Mouse (Mus musculus) heart, embryonic 11.5 days (tissue): ENCODE measurements at regions not wholly inside any gene's neighbourhood (a gene's known extent, or its start where the extent isn't known, plus 50 kb on each side); places are given as distances from the start of the nearest gene placed in this dataset.

ENCODE experiments used
- ATAC-seq: fragments of 200-750 bp; cut with Nextera tagmentation; replicated peaks from 2 replicates; pipeline ENCODE4 v1.8.0; 2017; ENCODE audit warnings: moderate library complexity; ENCODE audit not compliant: insufficient number of reproducible peaks, low FRiP score, low TSS enrichment
- H3K27ac ChIP-seq: fragments of 300-500 bp; sonication (generic); 2 replicates; pipeline ENCODE4 v1.5.1; 2014; ENCODE audit warnings: mild to moderate bottlenecking, low read depth, low read length
- H3K27me3 ChIP-seq: fragments of 300-500 bp; sonication (generic); 2 replicates; pipeline ENCODE4 v1.6.1; 2014; ENCODE audit warnings: mild to moderate bottlenecking, low read length, mixed read lengths; ENCODE audit not compliant: control insufficient read depth, insufficient read depth
- H3K36me3 ChIP-seq: fragments of 300-500 bp; sonication (generic); 2 replicates; pipeline ENCODE4 v1.6.1; 2014; ENCODE audit warnings: mild to moderate bottlenecking, low read length, moderate library complexity, mixed read lengths; ENCODE audit not compliant: control insufficient read depth, insufficient read depth
- H3K4me1 ChIP-seq: fragments of 300-500 bp; sonication (generic); 2 replicates; pipeline ENCODE4 v1.6.1; 2014; ENCODE audit warnings: low read length; ENCODE audit not compliant: control insufficient read depth, insufficient read depth
- H3K4me2 ChIP-seq: fragments of 300-500 bp; sonication (generic); 2 replicates; pipeline ENCODE4 v1.6.1; 2014; ENCODE audit warnings: mild to moderate bottlenecking, moderate library complexity
- H3K4me3 ChIP-seq: fragments of 300-500 bp; sonication (generic); 2 replicates; pipeline ENCODE4 v1.5.1; 2014; ENCODE audit warnings: low read depth, low read length
- H3K9ac ChIP-seq: fragments of 300-500 bp; sonication (generic); 2 replicates; pipeline ENCODE4 v1.6.1; 2014; ENCODE audit warnings: mild to moderate bottlenecking, low read depth, low read length, moderate library complexity
- H3K9me3 ChIP-seq: fragments of 300-500 bp; sonication (generic); replicated peaks from 2 replicates; pipeline ENCODE4 v1.6.1; 2016; ENCODE audit warnings: low read length; ENCODE audit not compliant: control insufficient read depth
- WGBS: fragments of 180-500 bp; shearing (Covaris S2); extraction: QIAGEN DNeasy Blood & Tissue Kit; methylation state at CpG from one replicate; pipeline ENCODE4 v1.1.7; 2014; ENCODE audit not compliant: insufficient replicate concordance; 5-methylcytosine and 5-hydroxymethylcytosine counted together

- H3K4me2 ChIP-seq, result no peak overlapping the region
- H3K4me1 ChIP-seq, result no peaks in the 10 kb centered on the region
- no peak overlapping the region for H3K27ac ChIP-seq
- H3K36me3 ChIP-seq, result no peaks in the 10 kb centered on the region
- H3K9me3 ChIP-seq, result no peaks in the 10 kb centered on the region
- no peak overlapping the region for H3K4me3 ChIP-seq
- WGBS, result 65% methylated on average over 5 of the region's 5 CpGs
- no peaks in the 10 kb centered on the region for H3K27me3 ChIP-seq
- H3K9ac ChIP-seq, result no peak overlapping the region
- ATAC-seq, result no peak
Measured at GRCm38 (mm10) chr4:105656071-105656655, 133.5 kb upstream of the Gm12728 start.

- Histone ChIP-seq H3K4me3 (no peak overlapping the region), H3K9me3 (no peaks in the 10 kb centered on the region), H3K4me1 (no peaks in the 10 kb centered on the region), H3K9ac (no peak overlapping the region), H3K27me3 (no peaks in the 10 kb centered on the region), H3K36me3 (no peaks in the 10 kb centered on the region), H3K4me2 (no peak overlapping the region), H3K27ac (no peak overlapping the region)
- no peak for ATAC-seq
- WGBS, result 64% methylated on average over 3 of the region's 3 CpGs
Measured at GRCm38 (mm10) chr4:105658581-105658980, 131.1 kb upstream of the Gm12728 start.

- WGBS, result 65% methylated on average over 1 of the region's 1 CpGs
- Histone ChIP-seq H3K36me3 (no peaks in the 10 kb centered on the region), H3K9ac (no peak overlapping the region), H3K4me1 (no peaks in the 10 kb centered on the region), H3K27ac (no peak overlapping the region), H3K27me3 (no peaks in the 10 kb centered on the region), H3K9me3 (no peaks in the 10 kb centered on the region), H3K4me3 (no peak overlapping the region), H3K4me2 (no peak overlapping the region)
- no peak for ATAC-seq
Measured at GRCm38 (mm10) chr4:105676690-105677089, 113.0 kb upstream of the Gm12728 start.

- Histone ChIP-seq H3K4me3 (no peak overlapping the region), H3K4me2 (no peak overlapping the region), H3K36me3 (no peaks in the 10 kb centered on the region), H3K27me3 (no peaks in the 10 kb centered on the region), H3K27ac (no peak overlapping the region), H3K9me3 (no peaks in the 10 kb centered on the region), H3K9ac (no peak overlapping the region), H3K4me1 (no peaks in the 10 kb centered on the region)
- WGBS, result 27% methylated on average over 3 of the region's 3 CpGs
- ATAC-seq, result no peak
Measured at GRCm38 (mm10) chr4:105690716-105691115, 99.0 kb upstream of the Gm12728 start.

- Histone ChIP-seq H3K4me2 (no peak overlapping the region), H3K4me1 (no peaks in the 10 kb centered on the region), H3K36me3 (no peaks in the 10 kb centered on the region), H3K4me3 (no peak overlapping the region), H3K27ac (no peak overlapping the region), H3K9ac (no peak overlapping the region), H3K9me3 (no peaks in the 10 kb centered on the region), H3K27me3 (no peaks in the 10 kb centered on the region)
- WGBS, result 83% methylated on average over 4 of the region's 4 CpGs
- no peak for ATAC-seq
Measured at GRCm38 (mm10) chr4:105692380-105692779, 97.3 kb upstream of the Gm12728 start.

- WGBS, result 75% methylated on average over 2 of the region's 2 CpGs
- H3K36me3 ChIP-seq, result no peaks in the 10 kb centered on the region
- no peak overlapping the region for H3K27ac ChIP-seq
Measured at GRCm38 (mm10) chr4:105695895-105696294, 93.8 kb upstream of the Gm12728 start.

GRCm38 (mm10) chr4:105697123-105697522 lies 92.5 kb upstream of the Gm12728 start:
- H3K9ac ChIP-seq, result no peak overlapping the region
- ATAC-seq, result no peak

More at GRCm38 (mm10) chr4:105695895-105696294, 93.8 kb upstream of the Gm12728 start:
- Histone ChIP-seq H3K27me3 (no peaks in the 10 kb centered on the region), H3K9me3 (no peaks in the 10 kb centered on the region), H3K4me2 (no peak overlapping the region), H3K4me3 (no peak overlapping the region), H3K4me1 (no peaks in the 10 kb centered on the region), H3K9ac (no peak overlapping the region)
- ATAC-seq, result no peak

GRCm38 (mm10) chr4:105702036-105702435 lies 87.6 kb upstream of the Gm12728 start:
- H3K4me3 ChIP-seq, result no peak overlapping the region
- WGBS, result 65% methylated on average over 3 of the region's 3 CpGs

More at GRCm38 (mm10) chr4:105697123-105697522, 92.5 kb upstream of the Gm12728 start:
- H3K27me3 ChIP-seq, result no peaks in the 10 kb centered on the region
- H3K4me3 ChIP-seq, result no peak overlapping the region
- no peak overlapping the region for H3K4me2 ChIP-seq
- H3K4me1 ChIP-seq, result no peaks in the 10 kb centered on the region
- 83% methylated on average over 4 of the region's 4 CpGs for WGBS
- no peaks in the 10 kb centered on the region for H3K9me3 ChIP-seq
- no peaks in the 10 kb centered on the region for H3K36me3 ChIP-seq
- no peak overlapping the region for H3K27ac ChIP-seq

GRCm38 (mm10) chr4:105703408-105703807 lies 86.3 kb upstream of the Gm12728 start:
- Histone ChIP-seq H3K27me3 (no peaks in the 10 kb centered on the region), H3K4me1 (no peaks in the 10 kb centered on the region), H3K27ac (no peak overlapping the region), H3K9me3 (no peaks in the 10 kb centered on the region), H3K9ac (no peak overlapping the region), H3K36me3 (no peaks in the 10 kb centered on the region), H3K4me3 (no peak overlapping the region), H3K4me2 (no peak overlapping the region)
- no peak for ATAC-seq
- 79% methylated on average over 3 of the region's 3 CpGs for WGBS

More at GRCm38 (mm10) chr4:105702036-105702435, 87.6 kb upstream of the Gm12728 start:
- no peak for ATAC-seq
- H3K27ac ChIP-seq, result no peak overlapping the region
- no peaks in the 10 kb centered on the region for H3K36me3 ChIP-seq
- H3K4me2 ChIP-seq, result no peak overlapping the region
- no peaks in the 10 kb centered on the region for H3K4me1 ChIP-seq
- no peaks in the 10 kb centered on the region for H3K27me3 ChIP-seq
- H3K9me3 ChIP-seq, result no peaks in the 10 kb centered on the region
- no peak overlapping the region for H3K9ac ChIP-seq
